Mouse (Mus musculus) ES-Bruce4 (cell line): ENCODE results near the gene Cpsf4l. TPM values are rescaled to one million over a fixed set of nuclear protein-coding genes. Genes with fewer than 3 reads are reported as not detected.

Source experiments
- H3K27ac ChIP-seq: 2 replicates; pipeline ENCODE4 v1.5.1; 2012; ENCODE audit warnings: low read length, inconsistent platforms; ENCODE audit not compliant: insufficient read depth
- H3K27me3 ChIP-seq: 2 replicates; pipeline ENCODE4 v1.6.1; 2012; ENCODE audit warnings: mild to moderate bottlenecking, low read length, inconsistent platforms; ENCODE audit not compliant: control insufficient read depth, poor library complexity, insufficient read depth, severe bottlenecking
- H3K36me3 ChIP-seq: 2 replicates; pipeline ENCODE4 v1.6.1; 2012; ENCODE audit warnings: inconsistent platforms, mild to moderate bottlenecking, low read length, moderate library complexity; ENCODE audit not compliant: control insufficient read depth, poor library complexity, insufficient read depth, severe bottlenecking
- H3K4me1 ChIP-seq: one replicate; pipeline ENCODE4 v1.8.1; 2011; ENCODE audit warnings: low read length; ENCODE audit not compliant: control insufficient read depth, insufficient read depth
- H3K4me3 ChIP-seq: 2 replicates; pipeline ENCODE4 v1.5.1; 2011; ENCODE audit warnings: low read depth, mild to moderate bottlenecking, low read length
- H3K9ac ChIP-seq: 2 replicates; pipeline ENCODE4 v1.6.1; 2012; ENCODE audit warnings: low read depth, mild to moderate bottlenecking, inconsistent platforms; ENCODE audit not compliant: poor library complexity, severe bottlenecking
- H3K9me3 ChIP-seq: replicated peaks from 2 replicates; pipeline ENCODE4 v1.6.1; 2012; ENCODE audit warnings: mild to moderate bottlenecking, low read length, inconsistent platforms; ENCODE audit not compliant: control insufficient read depth, poor library complexity, insufficient read depth, severe bottlenecking
- CTCF ChIP-seq: IDR thresholded peaks from one replicate; pipeline ENCODE4 v1.8.1; 2011; ENCODE audit warnings: low read depth, low read length
- EP300 ChIP-seq: IDR thresholded peaks from 2 replicates; pipeline ENCODE4 v1.6.1; 2011; ENCODE audit warnings: low read depth, low read length; ENCODE audit not compliant: insufficient read depth
- POLR2A ChIP-seq: IDR thresholded peaks from one replicate; pipeline ENCODE4 v1.8.1; 2011; ENCODE audit warnings: low read length; ENCODE audit not compliant: insufficient read depth
- polyA plus RNA-seq: library from polyadenylated mRNA; stranded (reverse); fragments of >200 nt; gene quantifications from 2 replicates; pipeline ENCODE4 v1.2.4, GENCODE M21; 2011; ENCODE audit warnings: low read depth; ENCODE audit not compliant: missing spikeins, insufficient read depth, insufficient read length

The Cpsf4l gene
- polyA plus RNA-seq, 1 experiment: 18.0 TPM

- H3K36me3 ChIP-seq: peaks cover 3% of the 10 kb centered on the region
- no peak overlapping the region for H3K27ac ChIP-seq
- no peak overlapping the region for H3K9ac ChIP-seq
- H3K4me1 ChIP-seq: peaks cover 11% of the 10 kb centered on the region
- no peak for TF ChIP-seq CTCF
- TF ChIP-seq POLR2A: no peak
- no peak for TF ChIP-seq EP300
- H3K27me3 ChIP-seq: no peaks in the 10 kb centered on the region
- H3K9me3 ChIP-seq: no peaks in the 10 kb centered on the region; the same call in 1 of the 2 replicates
- H3K4me3 ChIP-seq: no peak overlapping the region
These were observed 38.0 kb upstream of the Cpsf4l start for GRCm38 (mm10) chr11:113747725-113748380.

- Histone ChIP-seq H3K9ac (no peak overlapping the region), H3K4me3 (no peak overlapping the region), H3K27me3 (no peaks in the 10 kb centered on the region), H3K4me1 (peaks cover 13% of the 10 kb centered on the region), H3K9me3 (no peaks in the 10 kb centered on the region; the same call in 1 of the 2 replicates), H3K27ac (no peak overlapping the region), H3K36me3 (peaks cover 3% of the 10 kb centered on the region)
- no peak for TF ChIP-seq CTCF
- no peak for TF ChIP-seq POLR2A
- no peak for TF ChIP-seq EP300
These were observed 37.2 kb upstream of the Cpsf4l start for GRCm38 (mm10) chr11:113747056-113747455.

- Histone ChIP-seq H3K9ac (no peak overlapping the region), H3K4me3 (no peak overlapping the region), H3K9me3 (no peaks in the 10 kb centered on the region; the same call in 1 of the 2 replicates), H3K36me3 (peaks cover 3% of the 10 kb centered on the region), H3K4me1 (peaks cover 13% of the 10 kb centered on the region), H3K27me3 (no peaks in the 10 kb centered on the region), H3K27ac (no peak overlapping the region)
- TF ChIP-seq EP300: no peak
- TF ChIP-seq CTCF: no peak
- TF ChIP-seq POLR2A: no peak
These were observed 36.1 kb upstream of the Cpsf4l start for GRCm38 (mm10) chr11:113745961-113746360.

- Histone ChIP-seq H3K36me3 (peaks cover 3% of the 10 kb centered on the region), H3K9ac (no peak overlapping the region), H3K27ac (no peak overlapping the region), H3K27me3 (no peaks in the 10 kb centered on the region), H3K9me3 (no peaks in the 10 kb centered on the region; the same call in 1 of the 2 replicates), H3K4me3 (no peak overlapping the region), H3K4me1 (peaks cover 10% of the 10 kb centered on the region)
- TF ChIP-seq EP300 (no peak), POLR2A (no peak), CTCF (peak; percentile 24)
These were observed 33.2 kb upstream of the Cpsf4l start for GRCm38 (mm10) chr11:113742998-113743397.

- Histone ChIP-seq H3K27me3 (no peaks in the 10 kb centered on the region), H3K27ac (no peak overlapping the region), H3K4me1 (peaks cover 5% of the 10 kb centered on the region), H3K9ac (no peak overlapping the region), H3K9me3 (no peaks in the 10 kb centered on the region; the same call in 1 of the 2 replicates), H3K36me3 (peaks cover 3% of the 10 kb centered on the region; the same call in 1 of the 2 replicates), H3K4me3 (no peak overlapping the region)
- TF ChIP-seq POLR2A (no peak), CTCF (no peak), EP300 (no peak)
These were observed 30.3 kb upstream of the Cpsf4l start for GRCm38 (mm10) chr11:113740100-113740499.

GRCm38 (mm10) chr11:113739213-113739612 lies 29.4 kb upstream of the Cpsf4l start:
- Histone ChIP-seq H3K9ac (no peak overlapping the region), H3K36me3 (peaks cover 3% of the 10 kb centered on the region; the same call in 1 of the 2 replicates), H3K4me1 (peaks cover 7% of the 10 kb centered on the region), H3K9me3 (no peaks in the 10 kb centered on the region; the same call in 1 of the 2 replicates), H3K27me3 (no peaks in the 10 kb centered on the region), H3K4me3 (no peak overlapping the region), H3K27ac (no peak overlapping the region)
- TF ChIP-seq EP300 (peak; percentile 35; the same call in 1 of the 2 replicates), POLR2A (no peak)
